Mouse (Mus musculus) monocyte, adult 5-6 weeks (primary cell): ENCODE results near the gene Gm49358. TPM values are rescaled to one million over a fixed set of nuclear protein-coding genes. Genes with fewer than 3 reads are reported as not detected.

Experiments
- ATAC-seq: fragments of 153-309, 156-312 bp; replicated peaks from 2 replicates; pipeline ENCODE4 v1.8.0; 2017; ENCODE audit warnings: mild to moderate bottlenecking; ENCODE audit not compliant: low TSS enrichment, insufficient number of reproducible peaks, severe bottlenecking, poor library complexity, low FRiP score
- total RNA-seq: library from RNA; stranded (forward); fragments of 200-1000, 200-491, 200-594 nt; gene quantifications from 3 replicates; pipeline ENCODE4 v1.2.3, GENCODE M21; 2017

The Gm49358 gene
- total RNA-seq, 1 experiment from 2014 or later: not detected

- no peak for ATAC-seq
Observed at GRCm38 (mm10) chr10:86776281-86776680, 12.5 kb downstream of the Gm49358 start.

DNA sequence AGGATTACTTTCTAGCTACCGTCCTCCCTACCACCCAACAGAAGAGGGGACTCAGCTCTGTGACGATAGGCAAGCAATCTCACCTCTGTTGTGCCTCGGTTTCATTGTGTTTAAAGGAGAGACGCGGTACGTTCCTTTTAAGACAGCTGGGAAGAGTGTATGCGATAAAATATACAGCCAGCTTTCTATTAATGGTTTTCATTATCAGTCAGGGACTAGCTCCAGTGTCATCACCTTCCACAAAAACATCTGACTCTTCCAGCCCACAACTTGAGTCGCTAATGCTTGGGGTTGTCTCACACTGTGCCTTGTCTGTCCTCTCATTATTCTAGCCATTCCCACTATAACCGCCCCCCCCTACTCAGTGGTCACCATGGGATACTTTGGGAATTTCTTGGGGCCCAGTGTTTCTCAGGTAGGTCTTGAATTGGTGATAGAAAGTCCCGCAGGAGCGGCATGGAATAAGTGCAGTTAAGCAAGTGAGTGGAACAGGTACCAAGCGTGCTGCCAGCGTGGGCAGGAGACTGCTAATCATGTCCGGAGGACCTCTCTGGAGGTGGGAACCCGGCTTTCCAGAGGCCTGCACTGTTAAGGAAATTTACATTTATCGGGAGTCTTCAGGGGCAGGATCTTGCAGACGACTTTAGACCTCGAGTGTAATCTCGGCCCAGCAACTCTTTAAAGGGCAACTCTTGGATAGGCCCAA lies 14.0 kb downstream of the Gm49358 start:
- ATAC-seq: 0 out of 2 replicates have a peak, but pooled peaks have one; percentile 0

- peak; percentile 87 for ATAC-seq
Observed at GRCm38 (mm10) chr10:86778398-86779116, 14.8 kb downstream of the Gm49358 start, which contains the start of gene Nt5dc3. Nt5dc3 (plus strand) TSS chr10:86779005.

- ATAC-seq: 0 out of 2 replicates have a peak, but pooled peaks have one; percentile 2
Observed at GRCm38 (mm10) chr10:86779117-86779755, 15.5 kb downstream of the Gm49358 start.

GRCm38 (mm10) chr10:86779816-86780500 lies 16.2 kb downstream of the Gm49358 start:
- 0 out of 2 replicates have a peak, but pooled peaks have one; percentile 2 for ATAC-seq

DNA sequence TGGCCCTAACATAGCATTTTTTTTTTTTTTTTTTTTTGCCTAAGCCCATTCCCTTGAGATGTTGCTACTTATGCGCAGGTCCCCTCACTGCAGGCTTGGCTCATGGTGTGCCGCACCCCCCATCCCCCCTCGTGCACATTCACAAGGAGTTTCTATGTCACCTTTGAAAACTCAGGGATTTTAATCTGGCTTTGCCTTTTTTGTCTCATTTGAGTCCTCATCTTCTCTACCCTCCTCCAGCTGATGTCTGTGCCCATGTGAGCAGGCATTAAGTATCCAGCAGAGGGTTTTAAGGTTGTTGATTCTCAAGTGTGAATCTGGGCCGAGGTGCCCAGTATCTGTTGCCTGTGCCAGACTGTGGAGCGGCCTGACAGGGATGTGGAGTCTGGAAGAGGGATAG lies 17.9 kb downstream of the Gm49358 start:
- no peak for ATAC-seq

- ATAC-seq: no peak
Observed at GRCm38 (mm10) chr10:86782656-86783055, 18.9 kb downstream of the Gm49358 start.

DNA sequence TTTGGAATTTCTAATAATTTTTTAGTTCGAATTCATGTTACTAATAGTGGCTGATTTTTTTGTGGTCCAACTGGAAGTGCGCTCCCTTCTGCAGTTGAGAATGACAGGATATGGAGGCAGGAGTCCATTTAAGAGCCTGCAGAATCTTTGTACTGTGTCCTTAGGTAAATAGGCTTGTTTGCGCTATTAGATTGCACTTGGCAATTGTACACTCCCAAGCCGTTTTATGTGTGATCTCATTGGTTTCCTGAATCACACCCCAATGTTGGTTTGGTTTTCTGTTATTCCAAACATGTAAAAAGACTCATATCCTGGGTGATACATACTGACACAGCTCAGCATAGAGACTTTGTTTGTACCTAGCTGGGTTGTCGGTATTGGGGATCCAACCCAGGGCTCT lies 19.8 kb downstream of the Gm49358 start:
- no peak for ATAC-seq

GRCm38 (mm10) chr10:86784126-86784675 lies 20.4 kb downstream of the Gm49358 start:
- ATAC-seq: no peak

GRCm38 (mm10) chr10:86785396-86785795 lies 21.6 kb downstream of the Gm49358 start:
- no peak for ATAC-seq

GRCm38 (mm10) chr10:86786083-86786482 lies 22.3 kb downstream of the Gm49358 start:
- ATAC-seq: no peak

GRCm38 (mm10) chr10:86788193-86788592 lies 24.4 kb downstream of the Gm49358 start:
- ATAC-seq: no peak

- ATAC-seq: no peak
Observed at GRCm38 (mm10) chr10:86789146-86789672, 25.4 kb downstream of the Gm49358 start.

DNA sequence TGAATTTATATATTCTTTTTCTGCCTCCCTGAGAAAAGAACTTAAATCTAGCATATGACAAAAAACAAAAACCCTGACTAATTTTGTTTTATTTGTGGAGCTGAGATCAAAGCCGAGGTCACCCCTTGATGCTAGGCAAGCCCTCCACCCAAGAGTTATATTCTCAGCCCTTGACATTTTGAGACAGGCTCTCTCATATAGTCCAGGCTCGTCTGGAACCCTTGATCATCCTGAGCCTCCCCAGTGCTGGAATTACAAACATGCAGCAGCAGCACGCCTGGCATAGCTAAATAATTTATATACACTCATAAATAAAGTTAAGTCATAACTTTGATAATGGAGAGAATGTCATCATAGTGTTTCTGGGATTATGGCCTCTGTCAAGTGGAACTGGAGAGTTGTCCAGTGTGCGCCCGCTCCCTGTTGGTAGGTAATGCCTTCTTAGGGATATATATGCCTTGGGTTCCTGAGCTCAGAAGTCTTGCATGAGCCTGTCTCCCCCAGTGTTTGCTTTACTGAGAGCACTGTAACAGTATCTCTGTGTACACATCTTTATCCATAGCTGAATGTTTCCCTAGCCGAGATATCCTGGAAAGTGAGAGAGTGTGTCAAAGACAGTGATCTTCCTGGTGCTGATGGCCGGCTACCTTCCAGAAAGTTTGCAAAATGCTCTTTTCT lies 27.9 kb downstream of the Gm49358 start:
- ATAC-seq: no peak

GRCm38 (mm10) chr10:86793509-86793951 lies 29.8 kb downstream of the Gm49358 start:
- no peak for ATAC-seq

- no peak for ATAC-seq
Observed at GRCm38 (mm10) chr10:86794196-86794595, 30.4 kb downstream of the Gm49358 start.

DNA sequence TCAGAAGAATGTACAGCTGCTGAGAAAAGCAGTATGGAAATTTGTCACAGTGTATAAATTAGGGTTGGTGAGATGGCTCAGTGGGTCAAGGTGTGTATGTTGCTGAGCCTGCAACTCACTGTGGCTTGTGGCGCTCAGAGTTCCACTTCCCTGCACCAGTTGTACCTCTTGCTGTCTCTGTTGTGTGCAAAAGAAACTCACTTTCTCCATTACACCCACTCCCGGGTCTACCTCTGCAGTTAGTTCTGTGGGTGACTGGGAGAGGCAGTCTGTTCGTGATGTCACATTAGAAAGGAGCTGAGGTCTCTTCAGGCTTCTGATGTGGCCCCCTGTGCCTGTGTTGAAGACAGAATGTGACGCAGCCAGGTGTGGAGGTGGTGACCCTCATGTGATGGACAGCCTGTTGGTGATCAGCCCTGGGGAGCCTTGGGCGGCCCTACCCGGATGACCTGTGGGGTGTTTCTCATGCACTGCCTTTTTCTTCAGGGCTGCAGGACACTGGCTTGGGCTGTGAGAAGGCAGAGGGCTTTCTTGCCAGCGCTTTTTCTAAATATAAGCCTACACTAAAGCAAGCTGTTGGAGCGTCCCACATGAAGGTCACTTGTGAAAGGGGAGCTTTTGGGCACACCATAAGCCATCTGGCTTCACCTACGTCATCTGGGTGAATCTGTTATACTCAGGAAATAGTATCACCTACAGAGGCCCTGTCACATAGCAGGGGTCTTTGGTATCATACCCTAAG lies 31.2 kb downstream of the Gm49358 start:
- no peak for ATAC-seq
